Mouse (Mus musculus) cerebellum, adult 2 months (tissue): ENCODE results near the gene Cbarp.

Experiments
- CTCF ChIP-seq: fragments of 200-500 bp; IDR thresholded peaks from 2 replicates; pipeline ENCODE4 v1.5.1; 2011; ENCODE audit warnings: low read depth, mild to moderate bottlenecking, control low read depth, low read length, moderate library complexity, borderline replicate concordance; ENCODE audit not compliant: insufficient read depth
- POLR2A ChIP-seq: fragments of 200-500 bp; IDR thresholded peaks from 2 replicates; pipeline ENCODE4 v1.6.1; 2011; ENCODE audit warnings: low read length, control low read depth, borderline replicate concordance; ENCODE audit not compliant: insufficient read depth

GRCm38 (mm10) chr10:80156752-80157053, 16.1 kb upstream of the Cbarp start:
- no peak for TF ChIP-seq CTCF
- TF ChIP-seq POLR2A = no peak
